Mouse (Mus musculus) midbrain, embryonic 12.5 days (tissue): ENCODE measurements around the gene Aven. TPM values are rescaled to one million over a fixed set of nuclear protein-coding genes. Genes with fewer than 3 reads are reported as not detected.

Source experiments
- ATAC-seq: fragments of 200-750 bp; cut with Nextera tagmentation; 2 replicates; pipeline ENCODE4 v1.8.0; 2017; ENCODE audit warnings: low read depth, moderate TSS enrichment, moderate library complexity; ENCODE audit not compliant: low FRiP score
- H3K27ac ChIP-seq: fragments of 300-500 bp; sonication (generic); replicated peaks from 2 replicates; pipeline ENCODE4 v1.5.1; 2016; ENCODE audit warnings: mild to moderate bottlenecking
- H3K27me3 ChIP-seq: fragments of 300-500 bp; sonication (generic); 2 replicates; pipeline ENCODE4 v1.6.1; 2016; ENCODE audit warnings: mild to moderate bottlenecking
- H3K36me3 ChIP-seq: fragments of 300-500 bp; sonication (generic); 2 replicates; pipeline ENCODE4 v1.6.1; 2016
- H3K4me1 ChIP-seq: fragments of 300-500 bp; sonication (generic); 2 replicates; pipeline ENCODE4 v1.6.1; 2016
- H3K4me2 ChIP-seq: fragments of 300-500 bp; sonication (generic); replicated peaks from 2 replicates; pipeline ENCODE4 v1.6.1; 2016; ENCODE audit warnings: mild to moderate bottlenecking, moderate library complexity
- H3K4me3 ChIP-seq: fragments of 300-500 bp; sonication (generic); 2 replicates; pipeline ENCODE4 v1.5.1; 2016; ENCODE audit warnings: mild to moderate bottlenecking
- H3K9ac ChIP-seq: fragments of 300-500 bp; sonication (generic); replicated peaks from 2 replicates; pipeline ENCODE4 v1.6.1; 2016; ENCODE audit warnings: mild to moderate bottlenecking, moderate library complexity
- H3K9me3 ChIP-seq: fragments of 300-500 bp; sonication (generic); 2 replicates; pipeline ENCODE4 v1.6.1; 2016; ENCODE audit warnings: mild to moderate bottlenecking
- WGBS: fragments of 180-500 bp; shearing (Covaris S2); methylation state at CpG from one replicate; pipeline ENCODE4 v1.1.7; 2016; 5-methylcytosine and 5-hydroxymethylcytosine counted together
- microRNA-seq: library from miRNA; unstranded; fragments of <30 nt; microRNA quantifications from one replicate; pipeline ENCODE4, GENCODE M21; 2017
- polyA plus RNA-seq: library from polyadenylated mRNA; unstranded; fragments of >200 nt; fragmentation: Nextera tagmentation; extraction: Ambion mirVana; gene quantifications from 2 replicates; pipeline ENCODE4 v1.2.1, GENCODE M21; 2016

Aven gene
- polyA plus RNA-seq, 1 experiment from 2014 or later: 6.6 TPM

GRCm38 (mm10) chr2:112630669-112631068, 137.9 kb downstream of the Aven start:
- no peak overlapping the region for H3K27ac ChIP-seq
- 0 out of 2 replicates have a peak, but pooled peaks cover 4% of the 10 kb centered on the region for H3K36me3 ChIP-seq
- no peaks in the 10 kb centered on the region for H3K9me3 ChIP-seq
- no peaks in the 10 kb centered on the region for H3K4me1 ChIP-seq
- ATAC-seq: no peak
- 81% methylated on average over 11 of the region's 11 CpGs for WGBS
- H3K4me2 ChIP-seq: no peak overlapping the region
- H3K9ac ChIP-seq: no peak overlapping the region
- H3K4me3 ChIP-seq: no peak overlapping the region
- H3K27me3 ChIP-seq: no peaks in the 10 kb centered on the region

GRCm38 (mm10) chr2:112632536-112632935, 139.8 kb downstream of the Aven start:
- no peak overlapping the region for H3K4me2 ChIP-seq
- H3K36me3 ChIP-seq: peaks cover 7% of the 10 kb centered on the region; the same call in 1 of the 2 replicates
- H3K4me3 ChIP-seq: no peak overlapping the region
- no peak overlapping the region for H3K9ac ChIP-seq
- no peak overlapping the region for H3K27ac ChIP-seq
- no peaks in the 10 kb centered on the region for H3K4me1 ChIP-seq
- ATAC-seq: no peak
- H3K9me3 ChIP-seq: no peaks in the 10 kb centered on the region
- 87% methylated on average over 9 of the region's 9 CpGs for WGBS
- H3K27me3 ChIP-seq: no peaks in the 10 kb centered on the region

GRCm38 (mm10) chr2:112637206-112637605, 144.4 kb downstream of the Aven start:
- WGBS: 90% methylated on average over 5 of the region's 5 CpGs
- H3K36me3 ChIP-seq: peaks cover 3% of the 10 kb centered on the region; the same call in 1 of the 2 replicates
- H3K27me3 ChIP-seq: no peaks in the 10 kb centered on the region
- no peak overlapping the region for H3K27ac ChIP-seq
- no peak overlapping the region for H3K9ac ChIP-seq
- H3K4me1 ChIP-seq: no peaks in the 10 kb centered on the region
- H3K4me2 ChIP-seq: no peak overlapping the region
- no peaks in the 10 kb centered on the region for H3K9me3 ChIP-seq
- no peak for ATAC-seq
- no peak overlapping the region for H3K4me3 ChIP-seq

DNA sequence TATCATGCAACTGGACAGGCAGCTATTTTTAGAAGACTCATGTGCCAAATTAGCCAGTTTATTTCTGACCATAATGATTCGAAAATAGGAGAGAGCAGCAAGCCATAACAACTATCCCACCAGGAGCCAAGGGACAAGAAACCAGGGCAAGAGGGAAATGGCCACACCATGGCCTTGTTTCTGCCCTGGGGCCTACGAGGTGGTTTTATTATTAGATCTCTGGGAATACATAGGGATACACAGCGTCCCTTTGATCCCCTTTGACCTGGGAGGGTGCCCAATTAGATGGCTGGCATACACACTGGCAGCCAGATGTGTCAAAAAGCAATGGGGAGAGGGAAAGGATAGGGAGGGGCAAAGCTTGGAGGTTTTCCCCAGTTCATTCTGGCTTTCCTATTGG, 161.1 kb downstream of the Aven start:
- Histone ChIP-seq H3K4me3 (no peak overlapping the region), H3K9me3 (no peaks in the 10 kb centered on the region), H3K36me3 (no peaks in the 10 kb centered on the region), H3K27ac (no peak overlapping the region), H3K4me2 (no peak overlapping the region), H3K27me3 (no peaks in the 10 kb centered on the region), H3K9ac (no peak overlapping the region), H3K4me1 (no peaks in the 10 kb centered on the region)
- 83% methylated on average over 3 of the region's 3 CpGs for WGBS
- no peak for ATAC-seq

GRCm38 (mm10) chr2:112656131-112656530, 163.4 kb downstream of the Aven start:
- H3K4me3 ChIP-seq: no peak overlapping the region
- no peaks in the 10 kb centered on the region for H3K9me3 ChIP-seq
- no peaks in the 10 kb centered on the region for H3K27me3 ChIP-seq
- no peak overlapping the region for H3K27ac ChIP-seq
- no peak overlapping the region for H3K9ac ChIP-seq
- no peak for ATAC-seq
- no peaks in the 10 kb centered on the region for H3K36me3 ChIP-seq
- 64% methylated on average over 5 of the region's 5 CpGs for WGBS
- no peaks in the 10 kb centered on the region for H3K4me1 ChIP-seq
- H3K4me2 ChIP-seq: no peak overlapping the region

- Histone ChIP-seq H3K9me3 (no peaks in the 10 kb centered on the region), H3K4me1 (no peaks in the 10 kb centered on the region), H3K27me3 (no peaks in the 10 kb centered on the region), H3K27ac (no peak overlapping the region), H3K9ac (no peak overlapping the region), H3K4me2 (no peak overlapping the region), H3K4me3 (no peak overlapping the region), H3K36me3 (no peaks in the 10 kb centered on the region)
- 87% methylated on average over 3 of the region's 3 CpGs for WGBS
- ATAC-seq: no peak
Observed at GRCm38 (mm10) chr2:112669461-112669860, 176.7 kb downstream of the Aven start.

GRCm38 (mm10) chr2:112676175-112676574, 183.4 kb downstream of the Aven start:
- Histone ChIP-seq H3K27me3 (no peaks in the 10 kb centered on the region), H3K27ac (no peak overlapping the region), H3K9ac (no peak overlapping the region), H3K4me3 (no peak overlapping the region), H3K4me2 (no peak overlapping the region), H3K9me3 (no peaks in the 10 kb centered on the region), H3K4me1 (no peaks in the 10 kb centered on the region), H3K36me3 (no peaks in the 10 kb centered on the region)
- ATAC-seq: no peak
- 87% methylated on average over 2 of the region's 2 CpGs for WGBS

- H3K4me3 ChIP-seq: no peak overlapping the region
- WGBS: 32% methylated on average over 1 of the region's 1 CpGs
- H3K36me3 ChIP-seq: no peaks in the 10 kb centered on the region
- no peak overlapping the region for H3K9ac ChIP-seq
- H3K9me3 ChIP-seq: no peaks in the 10 kb centered on the region
- no peaks in the 10 kb centered on the region for H3K4me1 ChIP-seq
- no peaks in the 10 kb centered on the region for H3K27me3 ChIP-seq
- no peak overlapping the region for H3K4me2 ChIP-seq
- no peak overlapping the region for H3K27ac ChIP-seq
- no peak for ATAC-seq
Observed at GRCm38 (mm10) chr2:112676721-112677120, 184.0 kb downstream of the Aven start.

DNA sequence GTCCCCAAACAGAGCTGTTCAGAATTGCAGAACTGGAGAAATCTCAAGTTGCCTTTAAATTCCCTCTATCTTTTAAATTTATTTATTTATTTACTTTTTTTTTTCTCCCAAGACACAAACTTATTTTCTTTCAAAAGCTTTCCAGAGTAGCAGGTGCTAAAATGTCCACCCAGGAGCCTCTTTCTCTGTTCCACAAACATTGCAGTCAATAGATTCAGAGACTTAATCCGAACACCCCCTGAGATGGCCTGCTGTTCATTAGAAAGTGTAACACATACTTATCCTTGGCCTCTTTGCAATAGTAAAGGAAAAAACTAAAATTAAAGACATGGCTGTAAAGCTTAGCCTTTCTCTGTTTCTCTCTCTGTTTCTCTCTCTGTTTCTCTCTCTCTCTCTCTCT, 184.5 kb downstream of the Aven start:
- Histone ChIP-seq H3K9ac (no peak overlapping the region), H3K4me1 (no peaks in the 10 kb centered on the region), H3K27ac (no peak overlapping the region), H3K27me3 (no peaks in the 10 kb centered on the region), H3K9me3 (no peaks in the 10 kb centered on the region), H3K4me2 (no peak overlapping the region), H3K36me3 (no peaks in the 10 kb centered on the region), H3K4me3 (no peak overlapping the region)
- WGBS: 24% methylated on average over 1 of the region's 1 CpGs
- no peak for ATAC-seq

DNA sequence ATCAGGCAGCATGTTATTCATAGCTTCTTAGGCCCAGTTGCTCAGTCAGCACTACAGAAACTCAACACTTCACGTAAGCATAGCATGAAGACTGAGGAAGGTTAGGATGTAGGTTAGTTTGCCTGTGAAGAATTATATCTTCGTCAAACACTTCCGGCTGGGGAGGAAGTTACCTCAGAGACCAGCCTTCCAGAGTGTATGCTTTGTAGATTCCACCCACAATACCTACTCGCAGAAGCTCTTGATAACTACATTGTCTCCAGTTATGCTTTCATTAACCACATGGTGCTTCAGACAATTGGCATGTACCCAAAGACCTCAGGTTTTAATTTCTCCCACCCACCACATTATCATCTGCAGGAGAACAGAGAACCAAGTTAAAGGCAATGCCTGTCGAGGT, 189.1 kb downstream of the Aven start:
- H3K27ac ChIP-seq: no peak overlapping the region
- no peak overlapping the region for H3K4me3 ChIP-seq
- no peak overlapping the region for H3K4me2 ChIP-seq
- no peaks in the 10 kb centered on the region for H3K4me1 ChIP-seq
- H3K36me3 ChIP-seq: no peaks in the 10 kb centered on the region
- no peaks in the 10 kb centered on the region for H3K27me3 ChIP-seq
- ATAC-seq: no peak
- H3K9ac ChIP-seq: no peak overlapping the region
- no peaks in the 10 kb centered on the region for H3K9me3 ChIP-seq
- whole genome bisulfite sequencing: 87% methylated on average over 5 of the region's 5 CpGs

Small RNA genes lying within 50 kb of the gene (microRNA-seq; reads per million reads assigned to microRNA genes)
- not detected for gene Gm44374

Other genes with a start within 250 kb of the Aven start
- gene Nutm1, start 233.7 kb upstream of the Aven start, polyA plus RNA-seq: 0.08 TPM in 1 of 2 replicates, not detected in the other
- gene Nop10, start 231.0 kb upstream of the Aven start, polyA plus RNA-seq: 137 and 139 TPM in 2 replicates
- 18.7 and 19.3 TPM in 2 replicates for gene Slc12a6, start 227.1 kb upstream of the Aven start, polyA plus RNA-seq
- not detected in 2 replicates for gene Gm21985, start 226.7 kb upstream of the Aven start, polyA plus RNA-seq
- gene Emc4, start 124.9 kb upstream of the Aven start, polyA plus RNA-seq: 112 and 114 TPM in 2 replicates
- gene Katnbl1, start 113.8 kb upstream of the Aven start, polyA plus RNA-seq: 43.5 and 44.2 TPM in 2 replicates
- 11.5 and 12.3 TPM in 2 replicates for gene Emc7, start 38.0 kb upstream of the Aven start, polyA plus RNA-seq
- 0.18 TPM in 1 of 2 replicates, not detected in the other for gene Chrm5, start 12.2 kb upstream of the Aven start, polyA plus RNA-seq